ENCODE assay signal across 21 mouse cellular contexts in genomic region chr2:68732216-68732615, GRCm38 (mm10).
"Had no signal": no experiment of that assay in that cellular context is flagged by ENCODE, and none has a peak within 500 bp of the region (broad histone marks: within the 10 kb centered on the region; RNA-seq: fewer than 3 reads in every experiment).

No protein-coding gene starts in this region.

- H3K27ac ChIP-seq: lung, embryonic 15.5 days; macrophage; midbrain, embryonic 10.5 days; midbrain, embryonic 12.5 days; neural tube, embryonic 13.5 days; neural tube, embryonic 15.5 days had no signal

- ATAC-seq: liver, postnatal 0 days; lung, postnatal 0 days; midbrain, embryonic 16.5 days had no signal

- H3K27me3 ChIP-seq: lung, embryonic 15.5 days; midbrain, embryonic 12.5 days; neural tube, embryonic 13.5 days; neural tube, embryonic 15.5 days had no signal

- H3K4me2 ChIP-seq: lung, embryonic 15.5 days; midbrain, embryonic 12.5 days; neural tube, embryonic 13.5 days; neural tube, embryonic 15.5 days had no signal

- H3K9ac ChIP-seq: liver, postnatal 0 days; lung, embryonic 15.5 days; midbrain, embryonic 12.5 days; neural tube, embryonic 13.5 days; neural tube, embryonic 15.5 days had no signal

- H3K9me3 ChIP-seq: lung, embryonic 15.5 days; midbrain, embryonic 10.5 days; midbrain, embryonic 12.5 days; neural tube, embryonic 13.5 days; neural tube, embryonic 15.5 days had no signal

- H3K4me3 ChIP-seq: lung, embryonic 15.5 days; midbrain, embryonic 10.5 days; midbrain, embryonic 12.5 days; myocyte; neural tube, embryonic 13.5 days; neural tube, embryonic 15.5 days had no signal

- H3K36me3 ChIP-seq: lung, embryonic 15.5 days; midbrain, embryonic 10.5 days; midbrain, embryonic 12.5 days; neural tube, embryonic 13.5 days; neural tube, embryonic 15.5 days had no signal

- DNase-seq: liver, postnatal 0 days; lung, adult 2 months; lung, postnatal 14 days; lung, postnatal 36 days; midbrain, embryonic 14.5 days; right cerebral cortex, adult 18-20 months; right cerebral cortex, postnatal 25 days; right cerebral cortex, postnatal 4 days; spleen, adult 18-20 months; thymus, adult 18-20 months; thymus, postnatal 14 days; thymus, postnatal 36 days had no signal

- H3K4me1 ChIP-seq: lung, embryonic 15.5 days; midbrain, embryonic 10.5 days; midbrain, embryonic 12.5 days; neural tube, embryonic 13.5 days; neural tube, embryonic 15.5 days had no signal
